Mouse (Mus musculus): ENCODE measurements around the gene Adam1a.

- TF ChIP-seq CTCF (IDR thresholded peaks at IDR 0.05; ENCODE audit: low read depth, low read length) (no peak), POLR2A (IDR thresholded peaks at IDR 0.05; ENCODE audit: insufficient read depth, low read length) (no peak)
Observed at GRCm38 (mm10) chr5:121540066-121540465, 5.2 kb downstream of the Adam1a start.

Measured in ES-Bruce4 (cell line).